ENCODE assay signal across 8 mouse cellular contexts in the genomic region with DNA sequence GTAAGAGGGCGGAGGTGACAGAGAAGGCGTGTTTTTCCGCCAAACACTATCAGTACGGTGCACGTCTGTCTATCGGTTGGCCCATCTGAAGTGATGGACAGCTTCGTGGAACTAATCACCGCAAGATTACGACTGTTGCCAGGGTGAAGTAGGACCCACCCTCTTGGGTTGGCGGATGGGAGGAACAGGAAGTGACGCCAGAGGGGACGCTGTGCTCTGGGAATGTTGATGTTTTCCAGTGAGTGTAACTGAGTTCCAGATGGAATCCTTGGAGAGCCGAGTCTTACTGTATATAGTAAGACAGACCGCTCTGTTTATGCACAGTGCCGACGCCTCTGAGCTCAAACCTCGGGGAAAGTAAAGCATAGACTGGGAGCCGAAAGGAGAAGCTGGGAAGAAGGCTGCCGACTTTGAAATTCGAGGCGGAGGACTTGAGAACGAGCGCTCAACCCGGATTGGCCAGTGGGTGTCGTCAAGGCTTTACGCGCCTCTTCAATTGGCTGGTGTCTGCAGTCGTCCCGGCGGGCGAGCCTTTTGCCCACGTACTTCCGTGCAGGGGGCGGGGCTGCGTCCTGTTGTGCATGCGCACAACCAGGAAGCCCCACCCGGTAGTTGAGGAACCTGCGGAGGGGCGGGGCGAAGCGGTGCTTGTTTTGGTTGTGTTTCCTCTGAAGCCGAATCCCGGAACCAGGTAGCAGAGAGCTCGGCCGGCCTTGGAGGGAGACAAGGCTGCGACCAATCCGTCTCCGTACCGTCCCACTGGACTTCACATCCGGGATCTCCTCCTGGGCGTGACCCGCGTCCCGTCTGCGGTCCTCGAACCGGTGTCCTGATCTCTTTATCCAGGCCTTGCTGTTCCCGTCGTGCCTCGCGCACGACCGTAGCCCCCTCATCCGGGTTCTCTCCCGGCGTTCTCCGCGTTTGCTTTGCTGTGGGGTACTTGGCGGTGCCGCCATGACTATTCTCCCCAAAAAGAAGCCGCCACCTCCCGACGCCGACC. TPM values are rescaled to one million over a fixed set of nuclear protein-coding genes. Genes with fewer than 3 reads are reported as not detected.
DNase-seq lines count a peak whose midpoint lies in the region; ATAC-seq and TF ChIP-seq lines count a peak whose summit lies in the region.

A gene (plus strand): TSS at position 202 of the 1,000 bp plus-strand sequence.

- TF ChIP-seq CTCF in kidney, adult 2 months (conservative IDR thresholded peaks at IDR 0.05; ENCODE audit: insufficient read depth, insufficient read length, low read depth, low read length): no peak
- no peak for TF ChIP-seq CTCF in spleen, adult 2 months (IDR thresholded peaks at IDR 0.05; ENCODE audit: extremely low read depth, insufficient read depth, insufficient read length, insufficient replicate concordance)

- peak within 1 kb of the TSS; percentile 67 for H3K4me2 ChIP-seq in embryonic facial prominence, embryonic 13.5 days
- H3K4me2 ChIP-seq in limb, embryonic 12.5 days: peak within 1 kb of the TSS; percentile 67
- peak within 1 kb of the TSS; percentile 64 for H3K4me2 ChIP-seq in midbrain, embryonic 15.5 days

- H3K9ac ChIP-seq in embryonic facial prominence, embryonic 13.5 days: peak within 1 kb of the TSS; percentile 87
- H3K9ac ChIP-seq in limb, embryonic 12.5 days (replicated peaks): peak within 1 kb of the TSS; percentile 78
- peak within 1 kb of the TSS; percentile 75 for H3K9ac ChIP-seq in midbrain, embryonic 15.5 days

- no peaks in the 10 kb centered on the region for H3K9me3 ChIP-seq in embryonic facial prominence, embryonic 13.5 days
- no peaks in the 10 kb centered on the region for H3K9me3 ChIP-seq in limb, embryonic 12.5 days
- no peaks in the 10 kb centered on the region for H3K9me3 ChIP-seq in midbrain, embryonic 15.5 days

- H3K27ac ChIP-seq in embryonic facial prominence, embryonic 13.5 days: peak within 1 kb of the TSS; percentile 91
- H3K27ac ChIP-seq in kidney, adult 2 months (ENCODE audit: insufficient read depth, low read depth, low read length): peak within 1 kb of the TSS; percentile 98
- H3K27ac ChIP-seq in limb, embryonic 12.5 days: peak within 1 kb of the TSS; percentile 88
- H3K27ac ChIP-seq in midbrain, embryonic 15.5 days: peak within 1 kb of the TSS; percentile 91
- peak within 1 kb of the TSS; percentile 99 for H3K27ac ChIP-seq in spleen, adult 2 months (ENCODE audit: insufficient read depth, low read length)

- H3K4me1 ChIP-seq in embryonic facial prominence, embryonic 13.5 days: peaks cover 9% of the 10 kb centered on the region
- peaks cover 5% of the 10 kb centered on the region; the same call in 1 of the 2 replicates for H3K4me1 ChIP-seq in kidney, adult 2 months (ENCODE audit: control insufficient read depth, insufficient read depth, low read length)
- H3K4me1 ChIP-seq in limb, embryonic 12.5 days (replicated peaks): peaks cover 10% of the 10 kb centered on the region
- H3K4me1 ChIP-seq in midbrain, embryonic 15.5 days: peaks cover 30% of the 10 kb centered on the region
- H3K4me1 ChIP-seq in spleen, adult 2 months (ENCODE audit: control insufficient read depth, insufficient read depth, insufficient read length): peaks cover 7% of the 10 kb centered on the region

- H3K27me3 ChIP-seq in embryonic facial prominence, embryonic 13.5 days: no peaks in the 10 kb centered on the region
- H3K27me3 ChIP-seq in kidney, adult 2 months (replicated peaks; ENCODE audit: control insufficient read depth, insufficient read depth, low read length): no peaks in the 10 kb centered on the region
- no peaks in the 10 kb centered on the region for H3K27me3 ChIP-seq in limb, embryonic 12.5 days
- no peaks in the 10 kb centered on the region for H3K27me3 ChIP-seq in midbrain, embryonic 15.5 days (replicated peaks)
- H3K27me3 ChIP-seq in spleen, adult 2 months (ENCODE audit: control insufficient read depth, insufficient read depth, low read length): no peaks in the 10 kb centered on the region

- WGBS in embryonic facial prominence, embryonic 13.5 days: 23% methylated on average over 74 of the region's 74 CpGs
- WGBS in kidney, adult 2 months: under 1% methylated on average over 68 of the region's 74 CpGs
- 16% methylated on average over 74 of the region's 74 CpGs for WGBS in limb, embryonic 12.5 days
- 18% methylated on average over 73 of the region's 74 CpGs for WGBS in midbrain, embryonic 15.5 days
- 30% methylated on average over 74 of the region's 74 CpGs for WGBS in spleen, adult 2 months

- H3K36me3 ChIP-seq in embryonic facial prominence, embryonic 13.5 days: no peaks in the 10 kb centered on the region
- no peaks in the 10 kb centered on the region for H3K36me3 ChIP-seq in kidney, adult 2 months (ENCODE audit: control insufficient read depth, insufficient read depth, low read length)
- H3K36me3 ChIP-seq in limb, embryonic 12.5 days: 0 out of 2 replicates have a peak, but pooled peaks cover 3% of the 10 kb centered on the region
- H3K36me3 ChIP-seq in midbrain, embryonic 15.5 days (replicated peaks): no peaks in the 10 kb centered on the region
- H3K36me3 ChIP-seq in spleen, adult 2 months (ENCODE audit: control insufficient read depth, insufficient read depth, low read length): no peaks in the 10 kb centered on the region

- H3K4me3 ChIP-seq in embryonic facial prominence, embryonic 13.5 days: peak within 1 kb of the TSS; percentile 74
- peak within 1 kb of the TSS; percentile 96 for H3K4me3 ChIP-seq in kidney, adult 2 months (ENCODE audit: insufficient read depth, low read depth, low read length)
- peak within 1 kb of the TSS; percentile 82 for H3K4me3 ChIP-seq in limb, embryonic 12.5 days (replicated peaks)
- H3K4me3 ChIP-seq in midbrain, embryonic 15.5 days: peak within 1 kb of the TSS; percentile 77
- H3K4me3 ChIP-seq in spleen, adult 2 months (ENCODE audit: extremely low read depth, insufficient read depth, insufficient read length): peak within 1 kb of the TSS; percentile 80

- peak; percentile 96 for ATAC-seq in embryonic facial prominence, embryonic 13.5 days (ENCODE audit: insufficient number of reproducible peaks, insufficient read depth, low FRiP score, low TSS enrichment, low read depth)
- peak; percentile 98 for ATAC-seq in limb, embryonic 12.5 days (ENCODE audit: insufficient number of reproducible peaks, insufficient read depth, low FRiP score, low TSS enrichment, low read depth)
- ATAC-seq in midbrain, embryonic 15.5 days (replicated peaks): peak; percentile 98

- peak; percentile 35 for TF ChIP-seq POLR2A in kidney, adult 2 months (IDR thresholded peaks at IDR 0.05; ENCODE audit: low read depth, low read length)
- peak; percentile 19 for TF ChIP-seq POLR2A in spleen, adult 2 months (IDR thresholded peaks at IDR 0.05; ENCODE audit: low read depth, low read length)

- peak; percentile 96 for DNase-seq in 3134 (ENCODE audit: extremely low read depth, insufficient read length, low spot score)
- peak; percentile 94 to 96 for DNase-seq in adrenal gland, postnatal 36 days
- DNase-seq in heart, adult 18-20 months: peak; percentile 92 to 97
- peak; percentile 97 for DNase-seq in kidney, adult 2 months
- DNase-seq in spleen, adult 2 months (ENCODE audit: low read depth in 1 of 2, low spot score in 2 of 2): peak; percentile 93 to 94

RNA-seq across cellular contexts. Expression of the gene that starts here (rescaled TPM):
- 10 to 100 TPM; 59.0 to 63.3 TPM for total RNA-seq in adrenal gland, postnatal 36 days (2021)
- polyA plus RNA-seq in embryonic facial prominence, embryonic 13.5 days (2015; fragmentation: Nextera tagmentation; extraction: Ambion mirVana): 47.9 and 51.4 TPM in 2 replicates
- total RNA-seq in heart, adult 18-20 months (2021): 10 to 100 TPM; 19.3 to 23.4 TPM
- 26.8 and 30.4 TPM in 2 replicates for polyA plus RNA-seq in kidney, adult 2 months (2012; rRNA removed)
- 58.0 and 67.0 TPM in 2 replicates for polyA plus RNA-seq in limb, embryonic 12.5 days (2016; fragmentation: Nextera tagmentation; extraction: Ambion mirVana)
- 49.1 and 53.2 TPM in 2 replicates for polyA plus RNA-seq in midbrain, embryonic 15.5 days (2015; fragmentation: Nextera tagmentation; extraction: Ambion mirVana)
- polyA plus RNA-seq in spleen, adult 2 months (2012; rRNA removed): 54.8 and 61.6 TPM in 2 replicates

Comparison
In these comparisons a context has a peak if more than half of its experiments do, and no peak if none do; other contexts are left out.
1. Peak in every context shown above with its lines: DNase-seq, ATAC-seq, H3K4me3 ChIP-seq and H3K27ac ChIP-seq.